Mouse (Mus musculus): ENCODE results near the gene Gab1.

Gab1 gene

DNA sequence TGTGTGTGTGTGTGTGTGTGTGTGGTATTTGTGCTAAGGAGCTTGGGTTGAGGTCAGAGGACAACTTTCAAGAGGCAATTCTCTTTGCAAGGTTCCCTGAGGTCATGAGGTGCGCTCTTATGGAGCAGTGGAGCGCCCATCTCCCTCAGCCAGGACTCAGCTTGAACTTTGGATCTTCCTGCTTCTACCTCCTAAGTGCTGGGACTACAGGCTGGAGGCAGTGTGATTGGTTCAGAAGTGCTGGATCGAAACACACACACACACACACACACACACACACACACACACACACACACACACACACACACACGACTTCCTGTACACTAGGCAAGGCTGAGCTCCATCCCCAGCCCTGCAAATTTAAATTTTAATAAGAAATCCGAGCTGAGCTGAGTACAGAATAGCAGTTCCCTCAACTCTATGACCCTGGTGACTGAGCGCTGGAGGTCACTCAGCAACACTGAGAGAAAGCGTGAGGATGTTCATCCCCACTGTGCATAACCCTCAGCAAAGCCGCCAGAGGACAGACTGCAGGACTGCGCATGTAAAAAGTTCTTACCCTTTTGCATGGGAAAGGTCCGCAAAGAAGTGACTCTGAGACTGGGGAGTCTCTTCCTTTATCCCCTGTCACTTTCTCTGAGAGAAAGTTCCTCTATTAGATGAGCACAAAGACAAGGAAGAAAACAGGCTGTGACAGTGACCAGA is 6.4 kb downstream of the Gab1 start:
- DNase-seq (ENCODE audit: low spot score in 2 of 2) = no peak

DNA sequence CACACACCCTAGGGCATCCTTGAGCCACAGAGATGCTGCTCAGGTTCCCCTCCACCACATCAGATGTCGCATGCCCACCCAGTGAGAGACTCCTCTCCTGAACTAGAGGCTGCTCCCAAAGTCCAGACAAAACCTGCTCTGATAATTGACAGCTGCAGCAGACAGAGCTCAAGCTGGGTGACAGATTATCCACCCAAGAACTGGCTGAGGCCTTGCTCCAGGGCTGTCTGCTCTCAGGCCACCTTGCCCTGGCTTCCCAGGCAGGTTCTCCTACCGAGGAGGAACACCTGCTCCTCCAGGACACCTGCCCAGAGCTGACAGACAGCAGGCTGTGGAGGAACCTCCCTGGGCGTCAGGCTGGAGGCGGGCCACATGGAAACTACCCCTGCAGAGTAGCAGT is 7.6 kb downstream of the Gab1 start:
- DNase-seq (ENCODE audit: low spot score in 2 of 2) = no peak

DNA sequence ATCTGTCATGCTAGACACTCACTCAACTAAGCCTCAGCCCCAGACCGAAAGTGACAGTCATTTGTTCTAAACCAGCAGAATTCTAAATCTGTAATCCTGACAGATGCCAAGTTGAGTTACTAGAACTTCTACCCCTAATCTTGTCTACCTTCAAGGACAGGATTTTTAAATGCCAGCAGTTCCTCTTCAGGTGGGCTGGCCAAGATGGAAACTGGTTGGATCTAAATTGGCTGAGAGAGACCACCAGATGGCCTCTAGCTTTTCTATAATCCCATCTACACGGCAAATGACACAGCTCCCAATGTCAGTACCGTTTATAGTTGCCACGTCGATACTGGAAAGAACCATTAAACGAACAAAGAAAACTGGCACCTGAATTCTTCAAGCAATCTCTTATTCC is 8.9 kb downstream of the Gab1 start:
- no peak for DNase-seq (ENCODE audit: low spot score in 2 of 2)

DNA sequence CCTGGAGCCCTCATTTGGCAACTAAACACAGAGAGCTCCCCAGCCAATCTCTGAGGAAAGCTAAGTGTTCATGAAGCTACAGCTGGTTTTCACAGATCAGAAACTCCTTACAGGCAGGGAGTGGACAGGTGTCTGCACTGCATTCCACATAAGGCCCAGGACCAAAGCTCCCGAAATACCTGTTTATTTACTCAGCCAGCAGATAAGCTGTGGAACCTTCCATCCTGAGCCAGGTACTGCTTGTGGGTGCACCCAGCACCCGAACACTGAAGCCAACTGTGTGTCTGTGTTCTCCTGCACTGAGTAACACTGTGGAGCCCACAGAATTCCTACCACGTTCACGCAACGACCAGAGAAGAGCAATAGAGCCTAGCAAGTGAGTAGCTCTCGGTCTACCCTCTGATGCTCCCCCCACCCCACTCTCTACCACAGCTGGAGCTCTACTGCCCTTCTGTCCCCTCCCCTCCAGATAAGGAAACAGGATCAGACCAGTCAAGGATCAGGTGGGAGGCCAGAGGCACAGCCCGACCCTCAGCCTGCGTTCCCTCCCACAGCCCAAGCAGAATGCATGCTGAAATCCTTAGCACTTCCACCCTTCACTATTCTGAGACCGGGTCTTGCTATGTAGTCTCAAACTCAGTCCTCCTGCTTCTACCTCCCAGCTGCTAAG is 9.6 kb downstream of the Gab1 start:
- no peak for DNase-seq (ENCODE audit: low spot score in 2 of 2)

DNA sequence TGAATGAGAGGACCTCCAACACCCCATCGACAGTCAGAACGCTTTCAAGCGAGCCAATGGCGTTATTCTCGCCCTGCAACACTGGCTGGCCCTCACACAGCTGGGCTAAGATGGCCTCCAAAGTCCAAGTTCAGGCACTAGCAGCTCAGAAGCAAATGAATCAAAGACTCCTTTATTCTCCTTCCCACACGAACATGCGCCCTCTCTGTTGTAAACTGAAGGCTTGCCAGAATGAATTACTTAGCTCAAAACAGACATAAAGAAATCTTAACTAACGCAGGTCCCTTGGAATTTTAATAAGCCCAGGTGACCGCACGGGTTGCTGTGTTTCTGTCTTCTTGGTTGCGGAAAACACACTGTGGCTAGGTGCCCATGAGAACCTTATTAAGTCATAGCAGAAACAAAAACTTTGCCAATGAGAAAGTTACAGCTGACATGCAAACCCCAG is 10.4 kb downstream of the Gab1 start:
- DNase-seq (ENCODE audit: low spot score in 2 of 2) = peak in 1 of 2 experiments; percentile 27

DNA sequence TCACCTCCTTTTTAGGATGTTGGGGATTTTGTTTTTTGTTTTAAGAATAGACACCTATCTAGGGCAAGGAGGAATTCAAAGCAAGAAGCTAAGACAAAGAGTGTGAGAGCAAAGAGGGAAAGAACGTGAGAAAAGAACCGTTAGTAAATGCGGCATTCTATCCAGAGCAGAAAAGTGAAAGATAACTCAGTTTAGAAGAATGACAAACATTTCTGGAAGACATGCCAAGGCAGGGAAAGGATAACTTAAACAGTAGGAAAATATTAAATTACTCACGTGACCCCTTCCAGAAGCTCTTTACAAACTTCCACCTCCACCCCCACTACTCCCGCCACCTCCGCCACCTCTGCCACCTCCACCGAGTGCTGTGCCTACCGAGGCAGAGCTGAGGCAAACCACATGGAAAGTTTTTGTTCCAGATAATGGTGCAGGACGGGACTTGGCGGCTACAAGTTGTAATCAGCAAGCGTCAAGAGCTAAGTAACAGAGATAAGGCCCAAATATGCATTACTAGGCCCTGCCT is 11.5 kb downstream of the Gab1 start:
- no peak for DNase-seq (ENCODE audit: low spot score in 2 of 2)

DNA sequence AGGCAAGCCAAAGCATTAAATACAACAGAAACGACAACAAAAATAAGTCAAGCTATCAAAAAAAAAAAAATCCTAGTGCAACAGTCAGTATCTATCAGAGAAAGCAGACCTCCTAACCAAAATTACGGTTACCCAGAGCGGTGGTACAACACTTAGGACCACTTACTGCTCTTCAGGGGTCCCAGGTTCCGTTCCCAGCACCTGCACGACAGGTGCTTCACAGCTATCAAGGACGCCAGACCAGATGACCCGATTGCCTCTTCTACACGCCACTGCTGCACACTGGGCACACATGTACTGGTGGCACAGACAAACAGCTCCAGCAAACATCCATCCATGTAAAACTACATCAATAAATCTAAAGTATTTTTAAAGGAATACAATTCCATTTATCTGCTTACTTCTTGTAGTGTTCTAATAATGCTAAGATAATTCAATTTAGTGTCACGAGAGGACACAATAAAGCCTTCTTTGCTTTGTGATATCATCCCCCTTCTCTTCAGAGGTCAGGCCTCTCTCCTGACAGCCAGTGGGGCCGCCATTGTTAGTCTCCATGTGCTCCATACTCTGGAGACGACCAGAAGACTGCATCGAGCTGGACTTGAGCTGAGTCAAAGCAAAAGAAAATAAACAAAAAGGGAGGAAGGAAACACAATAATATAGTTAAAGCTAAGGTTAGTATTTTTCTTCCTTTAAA is 12.2 kb downstream of the Gab1 start:
- no peak for DNase-seq (ENCODE audit: low spot score in 2 of 2)

DNA sequence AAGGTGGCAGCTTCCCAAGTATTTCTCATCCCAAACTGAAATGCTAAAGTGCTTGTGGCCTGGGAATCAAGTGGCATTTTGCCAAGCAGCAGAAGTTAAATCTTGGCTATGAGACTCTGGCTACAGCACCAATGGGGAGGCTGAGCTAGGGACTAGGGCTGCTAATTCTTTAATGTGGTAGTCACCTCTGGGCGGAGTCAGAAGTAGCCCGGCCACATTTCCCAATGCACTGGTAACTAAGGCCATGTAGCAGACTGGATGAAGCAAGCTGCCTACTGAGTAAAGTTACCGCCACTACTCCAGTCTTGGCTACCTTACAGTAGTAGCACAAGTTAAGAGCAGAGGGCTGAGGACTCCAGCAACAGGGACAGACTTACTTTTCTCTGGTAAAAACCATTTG is 12.7 kb downstream of the Gab1 start:
- DNase-seq (ENCODE audit: low spot score in 2 of 2) = no peak

DNA sequence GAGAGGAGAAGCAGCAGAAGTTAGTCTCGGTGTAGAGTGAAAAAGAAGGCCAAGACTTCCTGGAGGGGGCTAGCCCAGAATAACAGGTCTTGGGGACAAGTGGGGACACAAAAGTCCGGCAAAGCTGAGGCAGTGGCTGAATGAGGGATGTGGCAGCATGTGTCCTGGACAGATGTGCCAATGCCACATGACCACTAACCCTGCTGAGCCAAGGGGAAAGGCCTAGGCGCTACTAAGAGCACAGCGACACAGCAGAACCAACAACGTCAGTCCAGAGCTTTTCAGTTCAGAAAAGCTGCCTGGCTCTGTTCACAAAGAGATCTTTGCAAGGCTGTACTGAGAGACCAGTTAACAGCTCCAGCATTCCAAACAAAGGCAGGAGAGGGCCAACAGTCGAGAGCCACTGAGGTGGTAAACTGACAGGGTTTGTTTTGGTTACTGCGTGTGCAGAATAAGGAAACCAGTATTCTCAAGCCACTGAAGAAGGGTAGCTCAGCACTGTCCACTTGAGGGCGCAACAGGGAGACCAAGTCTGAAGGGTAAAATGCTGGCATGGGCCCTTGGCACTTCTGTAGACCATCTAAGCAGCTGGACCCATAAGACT is 15.0 kb downstream of the Gab1 start:
- DNase-seq (ENCODE audit: low spot score in 2 of 2) = peak; percentile 19 to 41

DNA sequence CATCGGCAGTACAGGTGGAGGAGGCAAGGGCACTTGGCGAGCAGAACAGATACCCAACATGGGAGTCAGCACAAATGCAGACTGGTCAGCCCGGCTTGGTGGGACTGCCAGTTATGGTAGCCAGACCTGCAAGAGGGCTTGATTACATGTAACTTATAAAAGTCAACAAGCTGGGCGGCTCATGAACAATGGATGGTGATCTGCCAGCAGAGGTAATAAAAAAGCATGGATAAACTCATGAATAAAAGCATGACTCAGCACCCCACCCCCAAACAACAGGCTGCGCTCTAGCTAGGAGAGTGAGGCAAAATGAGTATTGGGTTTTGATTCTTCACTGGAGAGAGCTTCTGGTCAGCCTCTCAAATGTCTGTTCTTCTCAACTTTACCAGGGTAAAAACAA is 16.9 kb downstream of the Gab1 start:
- no peak for DNase-seq (ENCODE audit: low spot score in 2 of 2)

DNA sequence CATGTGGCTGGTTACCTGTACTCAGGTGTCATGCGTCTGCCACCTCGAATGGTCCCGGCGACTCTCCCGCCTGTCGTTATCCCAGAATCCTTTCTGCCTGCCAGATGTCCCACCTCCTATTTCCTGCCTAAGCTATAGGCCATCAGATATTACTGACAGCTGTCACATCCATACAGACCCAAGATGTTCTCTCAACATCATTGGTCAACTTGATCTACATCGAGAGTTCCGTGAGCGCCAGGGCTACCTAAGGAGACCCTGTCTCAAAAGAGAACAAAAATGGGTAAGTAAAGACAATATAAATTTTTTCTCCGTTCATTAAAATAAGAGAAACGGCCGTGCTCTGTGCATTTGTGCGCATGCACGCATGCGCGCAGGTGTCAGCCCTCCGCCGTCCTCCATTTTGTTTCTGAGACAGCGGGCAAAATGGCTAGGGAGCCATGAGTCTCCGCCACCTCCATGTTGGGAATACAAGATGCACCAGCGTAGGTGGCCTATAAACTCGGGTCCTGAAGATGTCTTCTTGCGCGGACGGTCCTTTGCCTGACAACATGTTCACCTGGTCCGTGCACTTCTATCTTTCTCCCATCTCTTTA is 21.0 kb downstream of the Gab1 start:
- no peak for DNase-seq (ENCODE audit: low spot score in 2 of 2)

DNA sequence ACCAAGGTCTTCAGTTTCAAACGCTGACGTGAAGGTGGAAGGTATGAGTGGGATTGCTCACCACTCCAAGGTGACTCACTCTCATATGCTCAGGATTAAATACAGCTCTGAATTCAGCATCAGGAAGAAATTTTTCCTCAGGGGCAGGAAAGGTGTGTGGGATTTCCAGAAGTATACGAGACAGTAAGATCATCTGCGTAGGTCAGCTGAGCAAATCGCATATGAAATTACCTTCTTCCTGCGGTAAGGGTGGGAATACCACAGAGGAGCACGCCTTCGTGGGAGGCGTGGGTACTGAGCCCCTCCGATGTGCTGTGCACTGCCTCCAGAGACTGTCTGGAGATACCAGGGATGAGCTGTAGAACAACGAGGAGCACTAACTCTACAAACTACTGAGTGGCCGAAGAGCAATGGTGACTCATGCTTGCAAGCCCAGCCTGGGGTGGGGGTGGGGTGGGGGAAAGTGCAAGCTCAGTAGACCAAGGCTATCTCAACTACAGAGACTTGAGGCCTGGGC is 22.4 kb downstream of the Gab1 start:
- no peak for DNase-seq (ENCODE audit: low spot score in 2 of 2)

DNA sequence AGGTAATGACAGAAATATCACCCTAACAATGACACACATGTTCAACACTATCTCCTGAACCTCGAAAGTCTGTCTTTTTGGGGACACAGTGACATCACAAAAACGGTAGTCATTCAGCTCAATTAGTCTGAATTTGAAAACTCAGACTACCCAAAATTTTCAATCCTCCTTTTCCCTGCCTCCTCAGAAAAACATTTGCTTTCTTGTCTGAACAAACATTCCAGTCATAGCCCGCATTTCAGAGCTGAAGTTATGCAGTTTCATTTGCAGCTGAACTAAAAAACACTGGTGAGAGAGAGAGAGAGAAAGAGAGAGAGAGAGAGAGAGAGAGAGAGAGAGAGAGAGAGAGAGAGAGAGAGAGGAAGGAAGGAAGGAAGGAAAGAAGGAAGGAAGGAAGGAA is 23.2 kb downstream of the Gab1 start:
- DNase-seq (ENCODE audit: low spot score in 2 of 2) = no peak

DNA sequence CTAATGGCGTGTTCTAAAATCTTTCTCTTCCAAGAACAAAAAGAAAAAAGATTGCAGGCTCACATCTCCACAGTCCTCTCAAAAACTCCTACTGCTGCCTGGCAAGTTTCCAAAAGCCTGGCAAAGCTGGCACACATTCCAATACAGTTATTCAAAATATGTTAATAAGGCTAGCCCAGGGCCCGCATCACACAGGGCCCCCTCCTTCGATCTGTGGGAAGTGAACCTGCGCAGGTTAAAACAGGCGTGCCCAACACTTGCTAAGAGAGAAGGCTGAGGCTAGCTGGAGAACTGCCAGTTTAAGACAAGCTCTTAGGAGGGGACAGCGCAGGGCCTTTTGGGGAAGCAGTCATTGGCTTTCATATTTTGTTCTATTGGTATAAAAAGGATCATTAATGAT is 23.7 kb downstream of the Gab1 start:
- DNase-seq (ENCODE audit: low spot score in 2 of 2) = peak; percentile 39 to 40

DNA sequence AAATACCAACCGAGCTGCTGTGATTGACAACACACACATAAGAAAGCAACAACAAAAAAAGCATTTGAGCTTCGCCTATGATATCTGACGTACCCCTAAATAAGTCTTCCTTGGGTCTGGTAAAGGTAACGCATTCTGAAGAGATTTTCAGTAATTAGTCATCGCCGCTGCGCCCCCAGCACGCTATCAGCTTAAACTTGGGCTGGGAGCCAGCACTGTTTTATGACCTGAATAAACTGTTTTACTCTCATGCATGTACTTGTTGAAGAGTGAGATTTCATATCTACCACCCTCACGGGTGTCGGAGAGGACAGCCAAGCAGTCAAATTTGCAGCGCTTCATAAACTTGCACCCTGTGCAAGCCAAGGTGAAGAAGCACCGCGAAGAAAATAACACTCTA is 26.7 kb downstream of the Gab1 start:
- DNase-seq (ENCODE audit: low spot score in 2 of 2) = no peak

DNA sequence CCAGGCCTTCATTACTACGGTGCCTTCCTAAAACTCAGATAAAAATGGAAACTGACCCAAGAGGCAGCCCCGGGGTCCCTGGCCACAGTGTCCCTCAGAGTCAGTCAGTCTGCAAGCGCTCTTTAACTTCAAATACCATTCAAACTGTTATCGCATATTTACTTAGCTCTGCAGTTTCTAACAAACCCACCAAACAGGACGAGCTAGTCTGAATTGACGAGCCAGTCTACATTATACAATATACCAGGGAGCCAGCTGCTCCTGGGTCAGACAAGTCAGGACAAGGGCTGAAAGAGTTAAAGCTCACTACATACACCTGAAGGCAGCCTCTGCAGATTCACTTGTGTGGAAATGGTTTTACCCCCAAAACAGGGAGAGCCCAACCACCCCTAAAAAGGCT is 27.1 kb downstream of the Gab1 start:
- DNase-seq (ENCODE audit: low spot score in 2 of 2) = no peak

DNA sequence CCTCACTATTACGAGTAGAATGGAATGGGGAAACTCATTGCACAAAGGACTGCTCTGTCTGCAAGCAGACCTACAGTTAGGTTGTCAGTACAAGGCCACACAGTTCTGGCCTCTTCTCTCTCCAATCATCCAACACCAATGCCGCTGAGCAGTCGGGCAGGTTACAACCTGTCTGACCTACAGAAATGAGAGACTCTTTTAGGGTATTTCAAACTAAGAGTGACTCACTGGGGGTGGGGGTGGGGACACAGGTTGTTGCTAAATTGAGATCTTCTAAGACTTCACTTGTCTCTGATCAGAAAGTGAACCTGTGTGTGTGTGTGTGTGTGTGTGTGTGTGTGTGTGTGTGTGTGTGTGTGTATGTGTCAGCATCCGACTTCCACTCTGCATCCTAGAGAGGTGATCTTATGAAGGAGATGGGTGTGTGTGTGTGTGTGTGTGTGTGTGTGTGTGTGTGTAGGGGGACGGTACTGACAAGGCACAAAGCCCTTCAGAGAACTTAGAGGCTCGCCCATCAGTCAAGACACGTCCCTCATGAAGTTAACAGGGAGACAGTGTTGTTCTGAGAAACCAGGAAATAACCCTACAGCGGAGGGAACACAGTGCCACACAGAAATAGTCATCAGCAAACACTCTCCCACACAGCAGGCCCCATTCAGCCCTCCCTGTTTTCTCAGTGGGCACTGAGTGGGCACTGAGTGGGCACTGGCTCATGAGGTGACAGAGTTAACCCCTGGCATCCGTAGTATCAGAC is 27.7 kb downstream of the Gab1 start:
- DNase-seq (ENCODE audit: low spot score in 2 of 2) = no peak

DNA sequence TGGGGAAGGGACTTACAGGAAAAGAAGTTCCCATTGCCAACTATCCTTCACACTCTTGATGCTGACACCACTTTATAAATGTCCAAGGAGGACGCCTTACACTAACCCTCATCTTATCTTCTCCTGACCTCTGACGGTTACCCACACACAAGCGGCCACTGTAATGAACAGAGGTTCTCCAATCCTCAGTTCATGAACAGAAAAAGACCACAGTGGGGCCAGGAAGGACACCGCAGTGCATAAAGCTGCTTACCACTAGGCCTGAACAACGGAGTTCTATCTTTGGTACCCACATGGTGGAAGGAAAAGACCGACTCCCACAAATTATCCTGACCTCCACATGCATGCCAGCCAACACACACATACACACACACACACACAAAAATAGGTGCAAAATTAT is 28.7 kb downstream of the Gab1 start:
- no peak for DNase-seq (ENCODE audit: low spot score in 2 of 2)

DNA sequence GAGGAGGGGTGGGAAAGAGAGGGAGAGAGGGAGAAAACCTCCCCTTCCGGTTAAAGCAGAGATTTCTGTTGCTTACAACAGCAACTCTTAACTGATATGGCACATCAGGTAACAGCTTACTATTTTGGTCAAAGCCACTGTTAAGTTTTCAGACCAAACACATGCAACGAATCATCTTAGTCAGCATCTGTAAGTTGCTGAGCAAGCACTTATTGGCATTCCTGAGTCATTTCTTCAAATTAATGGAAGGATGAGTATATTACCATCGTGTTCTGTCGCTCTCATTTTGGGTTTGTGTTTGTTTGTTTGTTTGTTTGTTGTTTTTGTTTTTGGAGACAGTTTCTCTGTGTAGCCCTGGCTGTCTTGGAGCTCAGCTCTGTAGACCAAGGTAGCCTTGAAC is 30.3 kb downstream of the Gab1 start:
- no peak for DNase-seq (ENCODE audit: low spot score in 2 of 2)

DNA sequence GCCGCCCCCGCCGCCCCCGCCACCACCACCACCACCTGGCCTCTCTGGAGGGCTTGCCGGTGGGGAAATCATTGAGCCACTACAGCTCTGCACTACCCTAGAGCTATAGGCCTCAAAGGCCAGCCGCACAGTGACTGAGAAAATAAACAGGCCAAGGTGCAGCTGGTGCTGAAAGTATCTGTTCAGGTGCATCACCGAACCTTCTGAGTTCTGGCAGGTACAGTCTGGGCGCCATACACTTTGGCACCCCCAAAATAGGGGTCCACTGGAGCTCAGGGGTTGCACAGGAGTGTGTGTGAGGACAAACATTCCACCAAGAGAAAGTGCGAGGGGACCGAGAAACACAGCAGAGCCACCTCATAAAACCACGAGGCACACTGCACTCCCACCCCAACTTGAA is 31.7 kb downstream of the Gab1 start:
- DNase-seq (ENCODE audit: low spot score in 2 of 2) = no peak

DNA sequence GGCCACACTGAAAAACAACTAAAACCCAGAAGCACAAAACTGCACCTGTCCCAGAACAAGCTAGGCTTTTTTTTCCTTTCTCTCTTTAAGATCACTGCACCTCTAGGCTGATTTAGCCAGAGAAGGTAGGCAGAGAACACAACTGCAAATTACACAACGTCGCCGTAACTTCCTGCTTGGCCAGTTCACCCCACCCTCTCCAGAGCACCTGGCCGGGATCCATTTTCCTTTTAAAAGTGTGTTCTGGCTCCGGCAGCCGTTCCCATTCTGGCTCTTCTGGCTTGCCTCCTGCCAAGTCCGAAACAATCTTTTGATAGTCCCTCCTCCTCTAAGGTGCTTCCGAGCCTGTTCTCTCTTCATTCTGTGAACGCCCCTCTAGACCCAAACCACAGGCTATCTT is 32.4 kb downstream of the Gab1 start:
- DNase-seq (ENCODE audit: low spot score in 2 of 2) = no peak
